In genomic region chr9:83440392-83441357, GRCm38 (mm10) we compare ENCODE assay signal across 8 mouse cellular contexts. TPM values are rescaled to one million over a fixed set of nuclear protein-coding genes. Genes with fewer than 3 reads are reported as not detected.
DNase-seq lines count a peak whose midpoint lies in the region; ATAC-seq lines count a peak whose summit lies in the region.

Gene Lca5 (minus strand): TSS chr9:83441127.

- no peaks in the 10 kb centered on the region for H3K9me3 ChIP-seq in forebrain, embryonic 14.5 days (replicated peaks; ENCODE audit: control insufficient read depth, low read length)
- H3K9me3 ChIP-seq in liver, embryonic 15.5 days (replicated peaks), result no peaks in the 10 kb centered on the region
- H3K9me3 ChIP-seq in neural tube, embryonic 11.5 days (ENCODE audit: control insufficient read depth, low read length), result no peaks in the 10 kb centered on the region
- H3K9me3 ChIP-seq in stomach, embryonic 16.5 days (replicated peaks; ENCODE audit: control insufficient read depth, low read length), result no peaks in the 10 kb centered on the region

- peak within 1 kb of the TSS; percentile 64 for H3K9ac ChIP-seq in forebrain, embryonic 14.5 days (ENCODE audit: low read length)
- no peak within 1 kb of the TSS for H3K9ac ChIP-seq in liver, embryonic 15.5 days
- peak within 1 kb of the TSS; percentile 56 for H3K9ac ChIP-seq in neural tube, embryonic 11.5 days (ENCODE audit: low read length)
- H3K9ac ChIP-seq in stomach, embryonic 16.5 days (ENCODE audit: low read length), result peak within 1 kb of the TSS; percentile 74

- ATAC-seq in forebrain, embryonic 14.5 days, result peak; percentile 99
- peak; percentile 91 for ATAC-seq in liver, embryonic 15.5 days (ENCODE audit: insufficient read depth)
- ATAC-seq in neural tube, embryonic 11.5 days (ENCODE audit: insufficient read depth, low FRiP score, low TSS enrichment), result peak; percentile 100
- peak; percentile 99 for ATAC-seq in stomach, embryonic 16.5 days (ENCODE audit: insufficient read depth, low FRiP score)

- WGBS in forebrain, embryonic 14.5 days, result 1% methylated on average over 53 of the region's 57 CpGs
- WGBS in liver, embryonic 15.5 days (ENCODE audit: insufficient replicate concordance), result 3% methylated on average over 57 of the region's 57 CpGs
- 2% methylated on average over 52 of the region's 57 CpGs for WGBS in neural tube, embryonic 11.5 days
- 1% methylated on average over 51 of the region's 57 CpGs for WGBS in stomach, embryonic 16.5 days

- H3K4me3 ChIP-seq in forebrain, embryonic 14.5 days (ENCODE audit: low read depth, low read length), result peak within 1 kb of the TSS; percentile 48
- H3K4me3 ChIP-seq in liver, embryonic 15.5 days (replicated peaks), result peak within 1 kb of the TSS; percentile 58
- peak within 1 kb of the TSS; percentile 51 for H3K4me3 ChIP-seq in neural tube, embryonic 11.5 days (ENCODE audit: low read depth, low read length)
- H3K4me3 ChIP-seq in stomach, embryonic 16.5 days (replicated peaks; ENCODE audit: low read length), result peak within 1 kb of the TSS; percentile 68

- H3K27me3 ChIP-seq in forebrain, embryonic 14.5 days (replicated peaks; ENCODE audit: control insufficient read depth, insufficient read depth, low read length), result no peaks in the 10 kb centered on the region
- H3K27me3 ChIP-seq in liver, embryonic 15.5 days, result no peaks in the 10 kb centered on the region; the same call in 1 of the 2 replicates
- H3K27me3 ChIP-seq in neural tube, embryonic 11.5 days (ENCODE audit: control insufficient read depth, insufficient read depth, low read length), result no peaks in the 10 kb centered on the region
- no peaks in the 10 kb centered on the region for H3K27me3 ChIP-seq in stomach, embryonic 16.5 days (ENCODE audit: control insufficient read depth, insufficient read depth, low read length)

- H3K4me1 ChIP-seq in forebrain, embryonic 14.5 days (ENCODE audit: control insufficient read depth, insufficient read depth, low read length), result 0 out of 2 replicates have a peak, but pooled peaks cover 9% of the 10 kb centered on the region
- H3K4me1 ChIP-seq in liver, embryonic 15.5 days (replicated peaks), result peaks cover 7% of the 10 kb centered on the region; the same call in 1 of the 2 replicates
- H3K4me1 ChIP-seq in neural tube, embryonic 11.5 days (ENCODE audit: control insufficient read depth, insufficient read depth, low read length), result no peaks in the 10 kb centered on the region
- peaks cover 14% of the 10 kb centered on the region; the same call in 1 of the 2 replicates for H3K4me1 ChIP-seq in stomach, embryonic 16.5 days (ENCODE audit: control insufficient read depth, insufficient read depth, low read length)

- peak within 1 kb of the TSS; percentile 70 for H3K4me2 ChIP-seq in forebrain, embryonic 14.5 days (ENCODE audit: low read length)
- H3K4me2 ChIP-seq in liver, embryonic 15.5 days, result peak within 1 kb of the TSS; percentile 64
- H3K4me2 ChIP-seq in neural tube, embryonic 11.5 days (ENCODE audit: low read depth), result peak within 1 kb of the TSS; percentile 72
- peak within 1 kb of the TSS; percentile 66 for H3K4me2 ChIP-seq in stomach, embryonic 16.5 days (ENCODE audit: low read depth, low read length)

- peak; percentile 93 for DNase-seq in ES-CJ7 (ENCODE audit: low read depth, low spot score)
- peak; percentile 96 for DNase-seq in cerebellum, adult 11-12 months
- DNase-seq in forebrain, embryonic 14.5 days (ENCODE audit: low spot score), result peak; percentile 98
- DNase-seq in heart, postnatal 10 days, result peak; percentile 95 to 97
- peak; percentile 92 to 95 for DNase-seq in kidney, postnatal 4 days
- DNase-seq in neural tube, embryonic 11.5 days (ENCODE audit: low spot score), result peak; percentile 95

- intact Hi-C loops in heart, postnatal 10 days (cut with DNase I), result no loop called here

- H3K27ac ChIP-seq in forebrain, embryonic 14.5 days (ENCODE audit: low read depth, low read length), result peak within 1 kb of the TSS; percentile 94
- H3K27ac ChIP-seq in liver, embryonic 15.5 days (replicated peaks), result no peak within 1 kb of the TSS
- H3K27ac ChIP-seq in neural tube, embryonic 11.5 days (ENCODE audit: low read depth, low read length), result peak within 1 kb of the TSS; percentile 83
- H3K27ac ChIP-seq in stomach, embryonic 16.5 days (ENCODE audit: low read length), result peak within 1 kb of the TSS; percentile 95

- H3K36me3 ChIP-seq in forebrain, embryonic 14.5 days (ENCODE audit: control insufficient read depth, insufficient read depth, low read length), result no peaks in the 10 kb centered on the region
- H3K36me3 ChIP-seq in liver, embryonic 15.5 days (replicated peaks), result no peaks in the 10 kb centered on the region
- H3K36me3 ChIP-seq in neural tube, embryonic 11.5 days (ENCODE audit: control insufficient read depth, insufficient read depth, low read length), result no peaks in the 10 kb centered on the region
- no peaks in the 10 kb centered on the region for H3K36me3 ChIP-seq in stomach, embryonic 16.5 days (ENCODE audit: control insufficient read depth, insufficient read depth, low read length)

RNA-seq across cellular contexts. Expression of gene Lca5, which starts in this region (rescaled TPM):
- 21.2 and 23.8 TPM in 2 replicates for polyA plus RNA-seq in forebrain, embryonic 14.5 days (2014; fragmentation: Nextera tagmentation; extraction: Ambion mirVana)
- 1 to 10 TPM; 5.5 to 6.8 TPM for total RNA-seq in heart, postnatal 10 days (2021)
- polyA plus RNA-seq in liver, embryonic 15.5 days (2015; fragmentation: Nextera tagmentation; extraction: Ambion mirVana), result 0.79 and 0.92 TPM in 2 replicates
- polyA plus RNA-seq in neural tube, embryonic 11.5 days (2014; fragmentation: Nextera tagmentation; extraction: Ambion mirVana), result 21.9 and 24.2 TPM in 2 replicates
- polyA plus RNA-seq in stomach, embryonic 16.5 days (2015; fragmentation: Nextera tagmentation; extraction: Ambion mirVana), result 9.0 and 10.9 TPM in 2 replicates

Comparison
In these comparisons a context has a peak if more than half of its experiments do, and no peak if none do; other contexts are left out.
1. Peak in ATAC-seq, H3K4me3 ChIP-seq and H3K4me2 ChIP-seq in liver, embryonic 15.5 days; RNA of the gene not detected or under 1 TPM.